Mouse (Mus musculus) c-Kit-positive CD71-positive TER-119-positive erythroid progenitor cells, embryonic 14.5 days (primary cell): ENCODE measurements around the gene Mov10l1.

Experiments used
- DNase-seq: peaks from one replicate; pipeline ENCODE4 v3.0.0-alpha.2; 2013; ENCODE audit warnings: low spot score

The Mov10l1 gene

GRCm38 (mm10) chr15:88982534-88983079, at the start of gene Mov10l1:
TSS of gene Mov10l1 (plus strand) at chr15:88982909.
- DNase-seq = no peak

GRCm38 (mm10) chr15:88934141-88934540, 48.6 kb upstream of the Mov10l1 start:
- DNase-seq = no peak

- no peak for DNase-seq
These were observed 46.0 kb upstream of the Mov10l1 start for GRCm38 (mm10) chr15:88936619-88937290.

- DNase-seq = no peak
These were observed 45.4 kb upstream of the Mov10l1 start for GRCm38 (mm10) chr15:88937291-88937650.

- no peak for DNase-seq
These were observed 39.9 kb upstream of the Mov10l1 start for GRCm38 (mm10) chr15:88942783-88943182.

- DNase-seq = no peak
These were observed 38.7 kb upstream of the Mov10l1 start for GRCm38 (mm10) chr15:88943896-88944551.

GRCm38 (mm10) chr15:88946851-88947250, 35.9 kb upstream of the Mov10l1 start:
- DNase-seq = no peak

- DNase-seq = no peak
These were observed 31.5 kb upstream of the Mov10l1 start for GRCm38 (mm10) chr15:88951246-88951645.

- no peak for DNase-seq
These were observed 28.2 kb upstream of the Mov10l1 start, which contains the start of gene Ttll8 for GRCm38 (mm10) chr15:88954368-88955072. TSS of gene Ttll8 (minus strand) at chr15:88954418.

- DNase-seq = no peak
These were observed 27.4 kb upstream of the Mov10l1 start for GRCm38 (mm10) chr15:88955342-88955741.

- DNase-seq = no peak
These were observed 25.2 kb upstream of the Mov10l1 start for GRCm38 (mm10) chr15:88957522-88957921.

GRCm38 (mm10) chr15:88964070-88964578, 18.6 kb upstream of the Mov10l1 start:
- DNase-seq = no peak

GRCm38 (mm10) chr15:88972300-88972699, 10.4 kb upstream of the Mov10l1 start:
- DNase-seq = no peak

- DNase-seq = no peak
These were observed 4.2 kb upstream of the Mov10l1 start, which contains the start of gene Mlc1 for GRCm38 (mm10) chr15:88978281-88979137. TSS of gene Mlc1 (minus strand) at chr15:88979007.

- no peak for DNase-seq
These were observed 3.6 kb upstream of the Mov10l1 start for GRCm38 (mm10) chr15:88979138-88979446.

GRCm38 (mm10) chr15:88989236-88989635, 6.5 kb downstream of the Mov10l1 start:
- no peak for DNase-seq

GRCm38 (mm10) chr15:88998636-88999035, 15.9 kb downstream of the Mov10l1 start:
- no peak for DNase-seq

GRCm38 (mm10) chr15:88999124-88999523, 16.4 kb downstream of the Mov10l1 start:
- DNase-seq = no peak

GRCm38 (mm10) chr15:89000367-89000766, 17.7 kb downstream of the Mov10l1 start:
- no peak for DNase-seq

- no peak for DNase-seq
These were observed 18.5 kb downstream of the Mov10l1 start for GRCm38 (mm10) chr15:89001245-89001644.

- DNase-seq = no peak
These were observed 24.3 kb downstream of the Mov10l1 start for GRCm38 (mm10) chr15:89007002-89007401.

GRCm38 (mm10) chr15:89007781-89008180, 25.1 kb downstream of the Mov10l1 start:
- no peak for DNase-seq
